Mouse (Mus musculus) ES-E14 (cell line): ENCODE results near the gene Mmd. TPM values are rescaled to one million over a fixed set of nuclear protein-coding genes. Genes with fewer than 3 reads are reported as not detected.

Experiments used
- DNase-seq: peaks from one replicate; pipeline ENCODE4 v3.0.0-alpha.2; 2013; ENCODE audit warnings: low read depth, low spot score
- H3K27ac ChIP-seq: 2 replicates; pipeline ENCODE4 v1.5.1; 2012; ENCODE audit warnings: low read depth, mild to moderate bottlenecking, low read length, moderate library complexity, mixed read lengths; ENCODE audit not compliant: poor library complexity, insufficient read depth, severe bottlenecking
- H3K36me3 ChIP-seq: 2 replicates; pipeline ENCODE4 v1.6.1; 2012; ENCODE audit warnings: mild to moderate bottlenecking, low read length, moderate library complexity, mixed read lengths; ENCODE audit not compliant: control insufficient read depth, poor library complexity, insufficient read depth, severe bottlenecking
- H3K4me1 ChIP-seq, 2 experiments: fragments of 150-350 bp in 1 of 2; sonication (generic) in 1 of 2; 2 replicates each; pipeline ENCODE4 v1.6.1; 2012; ENCODE audit warnings: low read length in 2 of 2, mild to moderate bottlenecking in 1 of 2, mixed read lengths in 1 of 2; ENCODE audit not compliant: control insufficient read depth in 2 of 2, insufficient read depth in 2 of 2, poor library complexity in 1 of 2
- H3K4me3 ChIP-seq, 2 experiments: fragments of 150-350 bp in 1 of 2; sonication (generic) in 1 of 2; 2 replicates each; pipeline ENCODE4 v1.5.1; 2012; ENCODE audit warnings: low read length in 2 of 2, low read depth in 1 of 2, mild to moderate bottlenecking in 1 of 2, mixed read lengths in 1 of 2; ENCODE audit not compliant: insufficient read depth in 1 of 2, poor library complexity in 1 of 2, severe bottlenecking in 1 of 2
- H3K9ac ChIP-seq: 2 replicates; pipeline ENCODE4 v1.6.1; 2012; ENCODE audit warnings: low read depth, mild to moderate bottlenecking, low read length, mixed read lengths; ENCODE audit not compliant: poor library complexity, insufficient read depth, severe bottlenecking
- H3K9me3 ChIP-seq: fragments of 150-350 bp; sonication (generic); 2 replicates; pipeline ENCODE4 v1.6.1; 2012; ENCODE audit warnings: low read depth, mild to moderate bottlenecking, low read length; ENCODE audit not compliant: control insufficient read depth, insufficient read depth
- CHD2 ChIP-seq: IDR thresholded peaks from 2 replicates; pipeline ENCODE4 v1.6.1; 2014; ENCODE audit warnings: mild to moderate bottlenecking, low read depth, low read length, inconsistent platforms
- HCFC1 ChIP-seq: IDR thresholded peaks from 2 replicates; pipeline ENCODE4 v1.6.1; 2012; ENCODE audit warnings: low read length, inconsistent platforms, borderline replicate concordance; ENCODE audit not compliant: insufficient read depth
- MAFK ChIP-seq: IDR thresholded peaks from 2 replicates; pipeline ENCODE4 v1.6.1; 2014; ENCODE audit warnings: mild to moderate bottlenecking, low read depth, low read length, inconsistent platforms; ENCODE audit not compliant: insufficient read depth
- ZC3H11A ChIP-seq: IDR thresholded peaks from 2 replicates; pipeline ENCODE4 v1.6.1; 2012; ENCODE audit warnings: low read depth, mild to moderate bottlenecking, inconsistent platforms, low read length, borderline replicate concordance
- ZNF384 ChIP-seq: IDR thresholded peaks from 2 replicates; pipeline ENCODE4 v1.6.1; 2012; ENCODE audit warnings: low read depth, low read length, inconsistent platforms
- in situ Hi-C, 2 experiments: fragments of 600-800 bp; cut with MboI; formaldehyde crosslinking; loops; one replicate each; pipeline ENCODE4 v1.15.1; 2025; ENCODE audit warnings: low sequenced_read_pairs in 2 of 2, inconsistent platforms in 1 of 2; ENCODE audit not compliant: unreplicated experiment in 2 of 2
- total RNA-seq: library from RNA; depleted of rRNA; stranded (reverse); fragments of 300-350 nt; gene quantifications from 2 replicates; pipeline ENCODE4 v1.2.3, GENCODE M21; 2012

Gene Mmd
- total RNA-seq, 1 experiment, result 15.5 TPM

DNA sequence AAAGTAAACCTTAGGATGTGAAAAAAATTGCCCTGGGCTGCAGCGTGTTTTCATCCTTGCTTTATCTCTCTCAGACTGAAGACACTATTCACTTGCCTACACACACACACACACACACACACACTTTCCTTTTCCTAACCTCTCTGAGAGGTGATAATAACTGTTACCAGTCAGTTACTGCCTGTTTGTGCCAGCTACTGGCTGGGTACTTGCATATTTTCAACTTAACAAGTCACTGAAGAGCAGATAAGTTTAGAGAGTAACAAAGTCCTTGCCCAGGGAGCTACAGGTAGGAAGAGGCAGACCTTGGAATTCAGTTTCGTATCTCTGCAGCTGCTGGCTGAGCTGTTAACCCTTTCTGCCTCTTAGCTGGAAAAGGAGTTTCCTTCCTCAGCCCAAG is 2.7 kb downstream of the Mmd start:
- no peak overlapping the region for H3K9ac ChIP-seq
- TF ChIP-seq ZC3H11A, result no peak
- no peak for TF ChIP-seq CHD2
- TF ChIP-seq MAFK, result no peak
- no peak for TF ChIP-seq ZNF384
- TF ChIP-seq HCFC1, result no peak
- H3K27ac ChIP-seq, result no peak overlapping the region
- H3K36me3 ChIP-seq, result no peaks in the 10 kb centered on the region
- in situ Hi-C loops, result no loop called here
- no peak overlapping the region for H3K4me3 ChIP-seq
- H3K4me1 ChIP-seq, result no peaks in the 10 kb centered on the region; a peak in 1 of 4 replicates
- DNase-seq, result no peak
- no peaks in the 10 kb centered on the region for H3K9me3 ChIP-seq

DNA sequence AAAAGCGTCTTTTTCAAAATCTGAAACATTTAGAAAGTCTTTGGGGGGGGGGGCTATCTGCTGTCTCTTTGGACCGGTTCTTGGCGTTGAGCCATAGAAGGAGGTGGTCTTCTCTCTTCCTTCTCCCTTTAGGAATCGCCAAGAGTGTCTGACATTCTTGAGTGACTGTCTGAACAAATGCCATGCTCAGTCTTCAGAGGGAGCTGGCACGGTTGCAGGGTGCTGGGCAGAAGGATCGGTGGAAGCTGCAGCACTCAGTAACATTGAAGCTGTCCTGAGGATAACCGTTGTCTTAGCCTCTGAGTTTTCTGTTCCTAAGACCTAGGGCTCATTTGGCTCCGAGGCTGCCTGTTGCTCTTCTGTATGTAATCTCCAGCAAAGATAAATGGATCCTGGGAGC is 3.1 kb downstream of the Mmd start:
- Histone ChIP-seq H3K9me3 (no peaks in the 10 kb centered on the region), H3K27ac (no peak overlapping the region)
- no peak for DNase-seq

DNA sequence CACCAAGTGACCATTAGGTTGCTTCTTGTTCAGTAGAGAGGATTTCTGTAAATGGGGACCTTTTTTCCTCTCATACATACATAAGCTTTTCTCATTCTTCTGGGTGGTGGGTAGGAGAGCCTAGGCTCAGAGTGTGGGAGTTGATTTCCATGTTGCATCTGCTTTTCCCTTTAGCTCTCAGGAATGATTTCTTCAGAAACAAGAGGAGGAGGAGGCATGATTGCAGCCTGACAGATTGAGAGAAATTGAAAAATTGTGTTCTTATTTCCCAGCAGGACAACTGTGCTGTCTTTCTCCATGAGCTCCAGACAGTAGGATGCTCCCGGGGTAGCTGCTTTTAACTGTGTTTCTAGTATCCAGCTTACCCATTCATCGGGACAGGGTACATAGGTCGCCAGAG is 5.3 kb downstream of the Mmd start:
- no peak for DNase-seq
- TF ChIP-seq ZNF384, result no peak
- TF ChIP-seq HCFC1, result no peak
- TF ChIP-seq ZC3H11A, result no peak
- no peak for TF ChIP-seq MAFK
- no peak for TF ChIP-seq CHD2
- H3K36me3 ChIP-seq, result no peaks in the 10 kb centered on the region
- in situ Hi-C loops, result no loop called here
- no peak overlapping the region for H3K4me3 ChIP-seq
- H3K4me1 ChIP-seq, result no peaks in the 10 kb centered on the region
- no peaks in the 10 kb centered on the region for H3K9me3 ChIP-seq
- no peak overlapping the region for H3K9ac ChIP-seq
- no peak overlapping the region for H3K27ac ChIP-seq

More for the DNA sequence above, 3.1 kb downstream of the Mmd start:
- H3K36me3 ChIP-seq, result no peaks in the 10 kb centered on the region
- TF ChIP-seq HCFC1, result no peak
- no peak for TF ChIP-seq ZC3H11A
- TF ChIP-seq CHD2, result no peak
- no peak for TF ChIP-seq ZNF384
- no peak for TF ChIP-seq MAFK
- H3K4me3 ChIP-seq, result no peak overlapping the region
- H3K9ac ChIP-seq, result no peak overlapping the region
- H3K4me1 ChIP-seq, result no peaks in the 10 kb centered on the region; a peak in 1 of 4 replicates
- in situ Hi-C loops, result no loop called here

DNA sequence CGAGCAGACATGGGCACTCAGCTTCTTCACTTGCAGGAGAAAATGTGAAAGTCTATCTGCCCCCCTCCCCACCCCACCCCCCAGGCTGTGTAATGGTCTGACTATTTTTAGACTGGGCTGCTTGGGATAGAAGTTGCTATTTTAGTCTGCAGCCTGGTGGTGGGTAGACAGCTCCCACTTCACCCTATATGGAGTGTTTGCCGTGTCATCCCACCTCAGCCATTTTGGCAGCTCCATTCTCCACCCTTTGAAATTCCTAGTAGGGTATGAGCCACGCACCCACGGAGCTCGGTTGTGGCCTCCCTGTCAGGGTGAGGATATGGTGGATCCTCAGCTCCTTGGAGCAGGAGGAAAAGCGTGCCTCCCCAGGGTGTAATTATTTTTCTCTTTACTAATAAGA is 6.4 kb downstream of the Mmd start:
- TF ChIP-seq HCFC1, result no peak
- TF ChIP-seq MAFK, result 0 out of 2 replicates have a peak, but pooled peaks have one; percentile 29
- in situ Hi-C loops, result no loop called here
- DNase-seq, result no peak
- Histone ChIP-seq H3K9ac (no peak overlapping the region), H3K4me1 (no peaks in the 10 kb centered on the region), H3K9me3 (no peaks in the 10 kb centered on the region), H3K36me3 (no peaks in the 10 kb centered on the region), H3K4me3 (no peak overlapping the region), H3K27ac (no peak overlapping the region)

DNA sequence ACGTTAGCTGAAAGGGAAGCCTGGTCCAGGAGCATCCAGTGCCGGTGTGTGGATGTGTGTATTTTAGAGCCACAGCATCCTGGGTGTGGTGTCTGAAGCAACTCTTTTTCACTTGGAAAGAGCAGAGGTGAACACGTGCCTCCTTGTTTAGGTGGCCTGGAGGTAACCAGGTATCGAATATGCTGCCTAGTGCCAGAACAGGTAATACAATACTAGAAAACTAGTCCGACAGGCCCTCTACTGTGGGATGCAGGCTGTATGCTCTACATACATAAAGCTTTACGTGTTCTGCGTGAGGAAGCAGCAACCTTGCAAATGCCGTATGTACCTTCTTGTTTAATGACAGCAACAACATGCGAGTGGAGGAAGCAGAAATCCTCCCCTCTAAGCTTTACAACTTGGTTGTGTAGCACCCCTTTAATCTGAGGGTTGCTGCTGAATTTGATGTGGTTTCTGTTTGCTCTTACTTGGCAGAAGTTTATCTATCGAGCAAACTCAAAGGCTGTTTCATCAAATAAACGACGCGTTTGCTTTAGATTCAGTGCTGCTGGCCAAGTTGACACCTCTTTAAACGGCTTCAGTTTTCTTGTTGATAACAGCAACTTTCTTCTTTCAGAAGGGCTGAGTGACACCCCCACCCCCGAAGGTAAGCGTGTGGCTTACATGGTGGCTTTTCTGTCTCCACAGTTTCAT is 7.7 kb downstream of the Mmd start:
- no peaks in the 10 kb centered on the region for H3K36me3 ChIP-seq
- H3K27ac ChIP-seq, result no peak overlapping the region
- in situ Hi-C loops, result no loop called here
- no peak overlapping the region for H3K9ac ChIP-seq
- H3K4me1 ChIP-seq, result no peaks in the 10 kb centered on the region
- TF ChIP-seq ZC3H11A, result no peak
- TF ChIP-seq ZNF384, result no peak
- TF ChIP-seq HCFC1, result no peak
- no peak for TF ChIP-seq CHD2
- TF ChIP-seq MAFK, result no peak
- H3K4me3 ChIP-seq, result no peak overlapping the region
- DNase-seq, result no peak
- H3K9me3 ChIP-seq, result no peaks in the 10 kb centered on the region
